Mouse (Mus musculus): Measurements from ENCODE around the gene Asic2. TPM values are rescaled to one million over a fixed set of nuclear protein-coding genes. Genes with fewer than 3 reads are reported as not detected.

Asic2 gene
- polyA plus RNA-seq, 1 experiment: 24.0 TPM

DNA sequence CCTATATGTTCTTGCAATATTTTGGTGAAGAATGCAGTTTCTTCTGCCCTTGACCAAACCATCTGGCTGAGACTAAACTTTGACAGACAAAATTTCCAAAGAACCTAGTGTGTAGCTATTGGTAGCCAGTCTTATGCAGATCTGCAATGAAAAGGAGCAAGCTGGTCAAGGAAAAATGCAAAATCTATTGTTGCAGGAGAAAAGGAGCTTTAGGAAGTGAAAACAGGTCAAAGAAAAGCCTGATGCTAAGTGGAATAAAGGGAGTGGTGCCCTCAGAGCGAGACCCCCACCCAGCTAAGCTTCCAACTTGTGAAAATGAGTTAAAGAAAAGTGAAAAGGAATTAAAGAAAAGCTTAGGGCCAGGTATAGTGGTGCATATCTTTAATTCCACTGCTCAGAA lies 135.9 kb downstream of the Asic2 start:
- DNase-seq (ENCODE audit: low read depth): no peak
- TF ChIP-seq CTCF (IDR thresholded peaks at IDR 0.05; ENCODE audit: borderline replicate concordance, extremely low read depth, insufficient read depth, insufficient read length) (no peak), POLR2A (IDR thresholded peaks at IDR 0.05; ENCODE audit: borderline replicate concordance, extremely low read depth, insufficient read depth, insufficient read length, poor library complexity, severe bottlenecking) (no peak)

DNA sequence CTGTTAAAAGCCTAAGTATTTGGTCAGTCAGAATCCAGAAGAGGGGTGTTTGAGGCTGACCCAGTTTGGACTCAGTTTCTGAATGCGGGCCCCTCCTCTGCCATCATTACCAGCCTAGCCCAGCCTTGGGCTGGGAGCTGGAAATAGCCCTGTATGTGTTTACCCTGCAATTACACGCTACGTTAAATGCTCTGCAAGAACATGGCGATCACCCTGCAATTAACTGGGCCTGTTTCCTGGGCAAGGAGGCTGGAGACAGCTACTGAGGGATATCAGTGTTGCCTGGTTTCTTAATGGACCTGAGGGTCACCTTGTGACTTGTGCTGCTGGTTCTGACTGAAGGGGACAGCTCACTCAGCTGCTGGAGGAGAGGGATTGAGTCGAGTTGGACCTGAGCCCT lies 151.7 kb downstream of the Asic2 start:
- DNase-seq (ENCODE audit: low read depth): peak; percentile 57
- no peak for TF ChIP-seq POLR2A (IDR thresholded peaks at IDR 0.05; ENCODE audit: borderline replicate concordance, extremely low read depth, insufficient read depth, insufficient read length, poor library complexity, severe bottlenecking)
- no peak for TF ChIP-seq CTCF (IDR thresholded peaks at IDR 0.05; ENCODE audit: borderline replicate concordance, extremely low read depth, insufficient read depth, insufficient read length)

DNA sequence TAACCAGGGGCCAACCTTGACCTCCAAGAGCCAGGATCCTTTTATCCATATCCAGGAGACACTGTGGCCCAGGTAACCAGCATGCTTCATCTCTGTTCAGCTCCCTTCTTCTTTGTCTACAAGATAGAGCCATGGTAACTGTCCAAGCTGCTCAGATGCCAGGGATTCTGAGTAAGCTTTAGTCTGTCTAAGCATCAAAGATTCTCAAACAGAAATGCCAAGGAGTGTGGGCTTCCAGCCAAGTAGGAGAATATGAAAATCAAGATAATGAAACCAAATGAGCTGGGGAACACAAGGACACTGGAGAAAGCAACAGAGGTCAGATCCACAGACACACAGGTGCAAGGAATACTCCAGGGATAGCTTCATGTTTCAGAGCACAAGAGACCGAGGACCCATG lies 153.4 kb downstream of the Asic2 start:
- DNase-seq (ENCODE audit: low read depth): peak; percentile 15
- TF ChIP-seq CTCF (IDR thresholded peaks at IDR 0.05; ENCODE audit: borderline replicate concordance, extremely low read depth, insufficient read depth, insufficient read length) (no peak), POLR2A (IDR thresholded peaks at IDR 0.05; ENCODE audit: borderline replicate concordance, extremely low read depth, insufficient read depth, insufficient read length, poor library complexity, severe bottlenecking) (no peak)

DNA sequence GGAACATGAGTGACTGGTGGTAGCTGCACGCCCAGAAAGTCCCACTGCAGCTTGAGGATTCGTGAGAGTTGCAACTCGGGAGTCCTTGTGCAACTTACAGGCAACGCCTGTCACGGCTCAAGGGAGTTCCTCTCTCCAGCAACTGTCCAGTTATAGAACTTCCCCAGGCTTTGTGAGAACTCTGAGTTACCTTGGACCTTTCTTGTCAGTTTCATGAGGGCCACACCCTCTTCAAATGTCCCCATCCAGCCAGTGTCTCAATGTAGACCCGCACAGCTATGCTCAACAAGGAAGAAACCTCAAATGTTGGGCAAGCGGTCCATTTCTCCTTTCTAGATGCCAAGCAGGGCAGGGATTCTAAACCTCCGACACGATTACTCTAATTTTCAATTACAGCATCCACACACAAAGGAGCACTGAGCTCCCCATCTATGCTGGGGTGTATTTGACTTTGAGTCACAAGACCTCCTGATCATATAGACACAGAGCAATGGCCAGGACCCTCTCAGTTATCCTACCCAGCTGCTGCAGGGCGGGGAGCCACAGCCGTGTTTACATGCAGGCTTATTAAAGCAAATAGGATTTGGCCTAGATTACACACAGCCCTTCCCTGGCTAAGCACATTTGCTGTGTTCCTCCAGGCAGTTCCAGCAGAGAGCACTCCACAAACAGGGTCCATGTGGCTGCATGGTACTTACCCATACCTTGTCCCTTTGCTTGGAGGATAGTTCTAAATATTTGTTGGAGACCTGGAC lies 161.2 kb downstream of the Asic2 start:
- DNase-seq (ENCODE audit: low read depth): peak; percentile 33
- TF ChIP-seq POLR2A (IDR thresholded peaks at IDR 0.05; ENCODE audit: borderline replicate concordance, extremely low read depth, insufficient read depth, insufficient read length, poor library complexity, severe bottlenecking): no peak
- no peak for TF ChIP-seq CTCF (IDR thresholded peaks at IDR 0.05; ENCODE audit: borderline replicate concordance, extremely low read depth, insufficient read depth, insufficient read length)

DNA sequence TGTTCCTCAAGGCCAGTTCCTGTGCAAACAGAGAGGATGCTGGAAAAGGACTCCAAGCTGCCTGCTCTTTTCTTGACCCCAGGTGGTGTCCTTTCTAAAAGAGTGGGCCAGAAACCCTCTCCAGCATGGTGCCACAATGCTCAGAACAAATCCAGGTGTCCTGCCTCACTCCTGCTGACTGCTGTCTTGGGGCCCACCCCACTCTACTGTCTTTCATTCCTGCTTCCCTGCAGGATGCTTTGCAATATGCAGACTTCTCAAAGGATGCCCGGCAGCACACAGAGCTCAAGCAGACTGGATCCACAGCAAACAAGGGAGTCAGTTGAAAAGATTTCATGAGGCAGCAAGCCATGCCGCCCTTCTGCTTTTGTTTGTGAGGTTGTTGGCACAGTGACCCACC lies 164.7 kb downstream of the Asic2 start:
- no peak for DNase-seq (ENCODE audit: low read depth)
- TF ChIP-seq CTCF (IDR thresholded peaks at IDR 0.05; ENCODE audit: borderline replicate concordance, extremely low read depth, insufficient read depth, insufficient read length) (no peak), POLR2A (IDR thresholded peaks at IDR 0.05; ENCODE audit: borderline replicate concordance, extremely low read depth, insufficient read depth, insufficient read length, poor library complexity, severe bottlenecking) (no peak)

DNA sequence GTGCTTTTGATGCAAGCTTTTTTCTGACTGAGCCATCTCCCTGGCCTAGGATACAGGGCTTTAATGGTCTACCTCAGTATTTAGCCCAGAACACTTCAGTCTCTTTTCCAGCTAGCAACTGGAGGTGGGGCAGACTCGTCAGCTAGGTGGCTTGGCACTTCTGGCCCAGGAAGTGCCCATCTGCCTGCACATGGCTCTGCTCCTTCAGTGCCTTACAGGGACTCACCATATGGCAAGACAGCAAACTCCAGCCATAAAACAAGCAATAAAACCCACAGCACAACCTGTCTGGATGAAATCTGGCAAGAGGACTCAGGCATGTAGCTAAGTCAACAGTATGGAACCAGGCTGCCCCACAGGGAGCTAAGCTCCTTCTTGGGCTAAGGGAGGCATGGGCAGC lies 165.6 kb downstream of the Asic2 start:
- peak; percentile 39 for DNase-seq (ENCODE audit: low read depth)
- no peak for TF ChIP-seq POLR2A (IDR thresholded peaks at IDR 0.05; ENCODE audit: borderline replicate concordance, extremely low read depth, insufficient read depth, insufficient read length, poor library complexity, severe bottlenecking)
- TF ChIP-seq CTCF (IDR thresholded peaks at IDR 0.05; ENCODE audit: borderline replicate concordance, extremely low read depth, insufficient read depth, insufficient read length): no peak

DNA sequence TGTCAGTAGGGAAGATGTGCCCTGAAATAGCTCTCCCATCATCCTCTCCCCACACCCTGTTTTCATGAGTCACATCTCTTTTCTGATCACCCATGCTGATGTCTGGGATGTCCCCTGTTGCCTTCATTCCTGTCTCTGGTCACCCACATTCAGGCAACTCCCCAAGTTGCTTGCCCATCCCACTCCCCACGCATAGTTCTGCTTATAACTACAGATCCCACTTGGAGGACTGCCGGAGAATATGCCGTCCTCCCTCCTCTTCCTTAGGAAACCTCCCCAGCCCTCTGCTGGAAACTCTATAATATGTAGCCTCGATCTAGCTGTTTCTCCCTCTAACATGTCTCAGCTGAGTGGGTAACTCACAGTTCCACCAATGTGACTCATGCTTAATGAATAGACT lies 167.4 kb downstream of the Asic2 start:
- TF ChIP-seq POLR2A (IDR thresholded peaks at IDR 0.05; ENCODE audit: borderline replicate concordance, extremely low read depth, insufficient read depth, insufficient read length, poor library complexity, severe bottlenecking) (no peak), CTCF (IDR thresholded peaks at IDR 0.05; ENCODE audit: borderline replicate concordance, extremely low read depth, insufficient read depth, insufficient read length) (no peak)

DNA sequence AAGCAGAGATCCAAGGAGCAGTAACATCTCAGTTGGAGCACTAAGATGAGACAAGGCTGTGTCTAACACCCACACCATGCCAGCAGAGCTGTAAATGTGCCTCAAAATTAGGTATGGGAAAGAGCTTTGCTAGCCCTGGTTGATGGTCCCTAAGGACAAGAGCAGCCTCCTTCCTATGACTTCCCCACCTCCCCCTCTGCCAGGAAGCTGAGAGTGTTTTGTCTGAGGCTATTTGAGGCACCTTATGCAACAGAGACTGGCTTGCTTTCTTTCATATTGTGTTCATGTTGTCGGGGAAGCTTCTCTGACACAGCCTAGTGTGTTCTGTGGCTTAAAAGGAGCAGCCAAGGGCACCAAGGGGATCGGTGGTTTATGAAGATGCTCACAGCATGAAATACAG lies 174.7 kb downstream of the Asic2 start:
- TF ChIP-seq CTCF (IDR thresholded peaks at IDR 0.05; ENCODE audit: borderline replicate concordance, extremely low read depth, insufficient read depth, insufficient read length) (no peak), POLR2A (IDR thresholded peaks at IDR 0.05; ENCODE audit: borderline replicate concordance, extremely low read depth, insufficient read depth, insufficient read length, poor library complexity, severe bottlenecking) (no peak)
- no peak for DNase-seq (ENCODE audit: low read depth)

More for the DNA sequence above, 167.4 kb downstream of the Asic2 start:
- DNase-seq (ENCODE audit: low read depth): no peak

DNA sequence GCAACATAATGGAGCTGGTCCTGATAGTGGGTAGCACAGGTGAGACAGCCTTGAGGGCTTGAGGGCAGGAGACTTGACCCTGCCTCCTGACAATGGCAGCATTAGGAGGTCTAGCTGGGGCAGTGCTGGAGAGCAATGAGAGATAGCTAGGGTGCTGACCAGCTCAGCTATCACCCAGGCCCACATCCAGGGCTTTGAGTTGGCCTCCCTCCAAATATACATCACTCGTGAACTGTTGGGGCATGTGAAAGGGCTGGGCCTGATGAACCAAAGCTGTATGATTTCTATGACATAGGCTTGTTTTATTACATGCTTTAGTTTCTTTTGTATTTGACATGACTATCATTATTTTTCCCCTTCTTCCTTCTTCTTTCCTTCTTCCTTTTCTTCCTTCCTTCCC lies 176.7 kb downstream of the Asic2 start:
- TF ChIP-seq POLR2A (IDR thresholded peaks at IDR 0.05; ENCODE audit: borderline replicate concordance, extremely low read depth, insufficient read depth, insufficient read length, poor library complexity, severe bottlenecking): no peak
- TF ChIP-seq CTCF (IDR thresholded peaks at IDR 0.05; ENCODE audit: borderline replicate concordance, extremely low read depth, insufficient read depth, insufficient read length): no peak

DNA sequence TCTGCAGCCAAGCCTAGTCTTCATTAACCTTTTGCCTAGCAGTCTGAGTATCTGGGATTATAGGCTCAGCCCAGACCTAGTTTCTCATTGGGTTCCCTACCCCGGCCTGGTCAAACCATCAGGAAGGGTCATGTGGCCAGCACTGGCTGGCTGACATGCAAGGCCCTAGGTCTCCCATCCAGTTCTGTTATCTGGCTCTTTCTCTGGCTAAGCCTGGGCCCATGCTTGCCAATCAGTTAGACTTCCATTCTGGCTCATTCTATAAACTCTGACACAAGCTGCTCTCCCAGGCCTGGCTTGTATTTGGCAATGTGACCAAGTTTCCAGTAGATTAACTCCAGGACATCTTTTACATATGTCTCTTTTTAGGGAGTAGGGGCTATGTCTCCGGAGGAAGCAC lies 187.7 kb downstream of the Asic2 start:
- no peak for DNase-seq (ENCODE audit: low read depth)

More for the DNA sequence above, 176.7 kb downstream of the Asic2 start:
- no peak for DNase-seq (ENCODE audit: low read depth)

DNA sequence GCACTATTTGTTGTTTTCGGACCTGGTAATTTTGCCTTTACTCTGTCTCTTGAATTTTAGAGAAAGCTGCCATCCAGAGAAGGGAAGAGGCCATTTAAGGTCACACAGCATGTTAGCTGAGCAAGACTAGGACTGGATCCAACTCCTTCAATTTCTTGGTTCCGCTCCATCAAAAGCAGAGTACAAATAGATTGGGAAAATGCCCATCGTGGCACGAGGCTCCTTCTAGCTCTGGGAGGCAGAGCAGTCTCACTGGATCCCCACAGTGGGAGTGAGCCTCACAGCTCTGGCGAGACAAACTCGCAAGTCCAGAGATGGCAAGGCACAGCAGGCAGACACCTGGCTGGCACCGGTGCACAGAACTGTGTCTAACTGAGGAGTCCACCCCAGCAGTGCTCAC lies 188.4 kb downstream of the Asic2 start:
- no peak for TF ChIP-seq CTCF (IDR thresholded peaks at IDR 0.05; ENCODE audit: borderline replicate concordance, extremely low read depth, insufficient read depth, insufficient read length)
- no peak for TF ChIP-seq POLR2A (IDR thresholded peaks at IDR 0.05; ENCODE audit: borderline replicate concordance, extremely low read depth, insufficient read depth, insufficient read length, poor library complexity, severe bottlenecking)
- peak; percentile 47 for DNase-seq (ENCODE audit: low read depth)

More for the DNA sequence above, 187.7 kb downstream of the Asic2 start:
- TF ChIP-seq CTCF (IDR thresholded peaks at IDR 0.05; ENCODE audit: borderline replicate concordance, extremely low read depth, insufficient read depth, insufficient read length) (no peak), POLR2A (IDR thresholded peaks at IDR 0.05; ENCODE audit: borderline replicate concordance, extremely low read depth, insufficient read depth, insufficient read length, poor library complexity, severe bottlenecking) (no peak)

Data from brain, embryonic 14.5 days (tissue).